Mouse (Mus musculus) urinary bladder, postnatal 25 days (tissue): ENCODE results near the gene Serpinf1.
"Not testable (repeated sequence)": the region's sequence is repeated elsewhere in the genome, so short reads cannot be mapped to it uniquely, and the experiment has no call there.

ENCODE experiments used
- DNase-seq: peaks from one replicate; pipeline ENCODE4 v3.0.0; 2022; ENCODE audit warnings: low spot score

The Serpinf1 gene

DNA sequence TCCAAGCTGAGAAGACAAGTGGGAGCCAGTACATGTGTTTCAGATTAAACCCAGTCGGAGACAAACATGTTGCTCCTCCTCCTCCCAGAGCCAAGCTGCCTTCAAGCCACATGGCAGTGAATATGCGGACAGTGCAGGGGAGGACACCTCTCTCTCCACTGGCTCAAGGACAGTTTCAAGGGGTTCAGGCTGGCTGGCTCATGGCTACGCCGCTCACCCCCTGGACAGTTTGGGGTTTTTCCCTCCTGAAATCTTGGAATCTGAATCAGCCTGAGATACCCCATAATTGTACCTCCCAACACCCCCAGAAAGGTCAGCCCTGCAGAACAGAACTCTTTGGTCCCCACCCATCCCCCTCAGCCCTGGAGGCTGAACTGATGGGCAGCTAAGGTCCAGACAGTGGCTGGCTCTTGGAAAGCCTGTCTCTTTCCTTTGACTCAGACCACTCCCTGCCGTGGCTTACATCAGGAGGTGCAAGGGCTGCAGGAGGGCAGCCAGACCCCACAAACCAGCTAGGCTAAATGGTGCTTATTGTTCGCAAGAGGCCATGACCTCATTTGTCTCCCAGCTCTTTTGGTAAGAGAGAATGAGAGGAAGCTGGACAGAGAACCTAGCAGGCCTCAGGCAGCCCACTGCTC, 1.0 kb downstream of the Serpinf1 start:
- no peak for DNase-seq

DNA sequence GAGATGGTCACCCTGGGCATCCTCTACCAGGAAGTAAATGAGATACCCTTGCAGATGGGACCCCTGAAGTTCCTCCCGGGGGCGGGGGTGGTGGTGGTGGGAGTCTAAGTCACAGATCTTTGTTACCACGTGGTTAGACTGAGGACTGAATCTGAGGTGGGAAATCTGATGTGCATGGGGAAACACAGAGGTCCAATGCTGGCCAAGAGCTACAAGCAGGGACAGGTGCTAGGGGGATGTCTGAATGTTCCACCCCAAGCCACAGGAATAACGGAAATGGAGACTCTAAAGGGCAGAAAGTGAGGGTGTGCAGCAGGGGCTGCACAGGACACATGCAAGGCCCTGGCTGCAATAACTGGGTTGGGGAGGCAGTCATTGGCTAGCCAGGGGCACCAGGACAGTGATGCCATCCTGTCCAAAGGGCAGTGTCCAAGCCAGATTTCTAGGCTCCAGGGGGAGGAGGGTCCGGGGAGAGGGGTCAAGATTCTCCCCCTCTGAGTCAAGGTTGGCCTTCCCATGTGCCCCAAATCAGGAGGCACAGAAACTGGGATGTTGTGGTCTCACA, 1.6 kb downstream of the Serpinf1 start:
- DNase-seq = no peak

DNA sequence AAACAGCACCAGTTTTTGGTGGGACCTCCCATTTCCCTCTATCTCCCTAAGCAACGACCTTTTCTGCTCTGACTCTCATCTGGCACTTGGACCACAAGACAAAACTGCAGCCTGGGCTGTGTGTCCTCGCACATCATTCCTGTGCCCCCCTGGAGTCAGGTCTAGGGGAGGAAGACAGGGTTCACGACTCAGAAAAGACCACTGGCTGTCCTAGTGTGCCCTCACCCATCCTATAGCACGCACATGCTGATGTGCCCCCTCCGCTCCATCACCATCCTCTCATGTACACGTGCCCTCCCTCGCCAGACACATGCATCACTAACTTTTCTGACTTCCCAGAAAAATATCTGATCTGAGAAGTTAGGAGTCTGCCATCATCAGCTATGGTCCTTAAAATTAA, 2.5 kb downstream of the Serpinf1 start:
- no peak for DNase-seq

DNA sequence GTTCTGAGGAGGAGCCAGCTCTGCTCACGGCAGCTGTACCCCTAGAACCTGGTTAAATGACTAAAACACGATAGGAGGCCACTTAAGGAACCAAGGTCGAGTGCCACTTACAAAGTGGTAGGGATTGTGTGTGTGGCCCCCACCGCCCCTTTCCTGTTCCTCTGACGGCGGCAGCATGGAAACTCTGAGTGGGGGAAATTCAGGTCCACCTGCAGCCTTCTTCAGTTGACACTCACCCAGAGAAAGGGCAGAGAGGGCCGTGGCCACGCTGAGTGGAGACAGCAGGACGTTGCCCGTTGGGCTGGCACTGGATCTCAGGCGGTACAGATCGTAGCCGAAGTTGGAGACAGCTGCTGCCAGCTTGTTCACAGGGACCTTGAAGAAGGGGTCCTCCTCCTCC, 6.5 kb downstream of the Serpinf1 start:
- DNase-seq = no peak

DNA sequence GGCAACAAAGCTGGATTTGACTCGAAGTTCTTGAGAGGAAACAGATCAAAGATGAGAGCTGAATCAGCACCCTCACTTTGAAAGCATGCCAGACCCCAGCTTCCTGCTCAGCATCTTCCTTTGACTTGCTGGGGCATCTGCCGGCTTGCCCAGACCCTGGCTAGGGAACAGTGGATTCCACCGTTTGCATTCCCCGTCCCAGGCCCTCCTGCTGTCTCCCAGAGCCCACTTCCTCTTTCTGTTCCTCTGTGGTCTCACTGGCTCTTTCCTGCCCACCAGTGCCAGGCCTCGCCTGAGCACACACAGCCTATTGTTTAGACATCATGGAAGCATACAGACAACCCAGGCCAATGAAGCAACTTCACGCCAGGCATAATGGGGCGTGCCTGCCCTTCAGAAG, 7.4 kb downstream of the Serpinf1 start:
- DNase-seq = no peak

DNA sequence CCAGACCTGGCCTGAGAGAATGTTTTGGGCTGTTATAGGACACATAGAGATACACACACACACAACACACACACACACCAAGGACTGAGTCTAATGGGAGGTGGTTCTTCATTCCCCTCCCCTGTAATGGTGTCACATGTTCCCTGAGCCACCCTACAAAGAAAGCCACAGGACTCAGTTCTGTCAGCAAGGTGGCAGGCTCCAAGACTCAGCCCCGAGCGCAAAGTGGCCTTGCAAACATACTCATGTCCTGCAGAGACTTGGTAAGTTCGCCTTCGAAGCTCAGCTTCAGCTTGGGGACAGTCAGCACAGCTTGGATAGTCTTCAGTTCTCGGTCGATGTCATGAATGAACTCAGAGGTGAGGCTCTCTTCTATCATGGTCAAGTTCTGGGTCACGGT, 11.9 kb downstream of the Serpinf1 start:
- no peak for DNase-seq

DNA sequence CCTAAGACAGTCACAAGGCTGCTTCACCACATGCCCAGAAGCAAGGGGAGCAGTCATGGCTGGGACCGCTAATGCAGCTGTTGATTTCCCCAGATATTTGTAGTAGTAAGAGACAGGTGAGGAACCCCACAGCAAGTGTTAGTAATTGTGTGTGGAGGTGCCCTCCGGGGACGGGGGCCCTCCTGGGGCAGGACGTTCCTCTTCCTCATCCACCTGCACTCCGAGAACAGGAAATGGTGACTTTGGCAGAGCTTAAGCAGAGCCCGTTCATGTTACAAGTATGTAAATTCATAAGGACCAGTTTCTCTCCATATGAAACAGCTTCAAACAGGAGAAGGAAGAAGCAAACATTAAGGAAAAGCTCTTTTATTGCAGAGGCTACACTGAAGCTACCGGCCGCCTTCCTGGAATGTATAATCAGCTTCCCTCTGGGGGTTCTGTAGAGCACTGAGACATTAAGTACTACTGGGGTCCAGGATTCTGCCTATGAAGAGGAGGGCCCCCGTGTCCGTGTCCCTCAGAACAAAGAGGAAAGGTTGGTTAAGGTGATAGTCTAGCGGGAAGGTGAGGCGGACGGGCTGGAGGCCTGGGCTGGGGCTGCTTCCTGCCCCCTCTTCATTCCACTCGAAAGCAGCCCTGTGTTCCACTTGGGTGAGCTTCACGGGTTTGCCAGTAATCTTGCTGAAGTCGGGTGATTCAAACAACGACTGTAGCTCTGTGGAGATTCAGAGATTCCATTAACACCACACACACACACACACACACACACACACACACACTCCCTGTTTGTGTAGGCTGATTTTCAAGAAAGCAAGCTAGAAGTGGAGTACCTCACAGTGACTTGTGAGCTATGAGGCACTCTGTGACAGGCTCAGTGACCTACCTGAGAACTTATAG, 12.6 kb downstream of the Serpinf1 start:
- DNase-seq = no peak

DNA sequence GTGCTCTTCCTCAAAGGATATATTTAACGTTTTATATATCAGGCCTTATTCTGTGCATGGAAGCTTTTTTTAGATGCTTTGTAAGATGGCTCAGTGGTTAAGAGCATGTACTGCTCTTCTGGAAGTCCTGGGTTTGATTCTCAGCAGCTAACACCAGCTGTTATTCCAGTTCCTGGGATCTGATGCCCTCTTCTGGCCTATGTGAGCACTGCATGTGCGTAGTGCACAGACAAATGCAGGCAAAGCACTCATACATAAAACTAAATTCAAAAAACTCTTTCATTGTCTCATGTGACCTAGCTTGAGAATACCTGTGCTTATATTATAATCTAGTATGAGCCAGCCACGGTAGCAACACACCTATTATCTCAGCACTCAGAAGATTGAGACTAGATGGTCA, 15.6 kb downstream of the Serpinf1 start:
- no peak for DNase-seq

DNA sequence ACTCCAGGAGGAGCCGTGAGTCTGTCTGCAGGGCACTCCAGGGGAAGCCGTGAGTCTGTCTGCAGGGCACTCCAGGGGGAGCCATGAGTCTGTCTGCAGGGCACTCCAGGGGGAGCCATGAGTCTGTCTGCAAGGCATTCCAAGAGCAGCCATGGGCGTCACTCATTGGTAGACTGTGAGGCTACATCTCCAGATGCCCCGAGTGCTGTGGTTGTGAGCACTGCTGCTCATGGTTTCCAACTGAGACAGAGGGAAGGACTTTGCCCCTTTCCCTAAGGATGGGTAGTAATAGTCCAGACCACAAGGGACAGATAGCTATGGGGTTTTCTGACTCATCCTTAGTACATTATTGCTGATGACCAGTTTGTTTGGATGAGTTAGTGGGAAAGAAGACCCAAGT, 16.4 kb downstream of the Serpinf1 start:
- DNase-seq = no peak

DNA sequence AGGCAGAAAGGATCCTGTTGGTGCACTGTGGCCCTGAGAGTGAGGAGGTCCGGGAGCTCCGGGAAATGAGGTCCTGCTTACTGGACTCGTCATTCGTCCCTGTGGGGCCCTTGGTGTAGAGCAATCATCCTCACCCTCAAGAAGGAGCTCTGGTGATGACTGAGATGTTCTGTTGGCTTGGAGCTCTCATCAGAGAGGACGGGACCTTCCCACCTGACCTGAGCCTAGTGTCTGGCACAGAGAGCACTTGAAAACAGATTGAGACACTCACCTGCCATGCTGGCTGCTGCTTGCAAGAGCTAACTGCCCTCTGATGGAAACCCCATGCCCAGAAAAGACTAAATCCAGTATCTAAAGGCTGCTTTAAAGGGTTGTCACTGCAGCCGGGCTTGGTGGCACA, 17.7 kb downstream of the Serpinf1 start:
- no peak for DNase-seq

DNA sequence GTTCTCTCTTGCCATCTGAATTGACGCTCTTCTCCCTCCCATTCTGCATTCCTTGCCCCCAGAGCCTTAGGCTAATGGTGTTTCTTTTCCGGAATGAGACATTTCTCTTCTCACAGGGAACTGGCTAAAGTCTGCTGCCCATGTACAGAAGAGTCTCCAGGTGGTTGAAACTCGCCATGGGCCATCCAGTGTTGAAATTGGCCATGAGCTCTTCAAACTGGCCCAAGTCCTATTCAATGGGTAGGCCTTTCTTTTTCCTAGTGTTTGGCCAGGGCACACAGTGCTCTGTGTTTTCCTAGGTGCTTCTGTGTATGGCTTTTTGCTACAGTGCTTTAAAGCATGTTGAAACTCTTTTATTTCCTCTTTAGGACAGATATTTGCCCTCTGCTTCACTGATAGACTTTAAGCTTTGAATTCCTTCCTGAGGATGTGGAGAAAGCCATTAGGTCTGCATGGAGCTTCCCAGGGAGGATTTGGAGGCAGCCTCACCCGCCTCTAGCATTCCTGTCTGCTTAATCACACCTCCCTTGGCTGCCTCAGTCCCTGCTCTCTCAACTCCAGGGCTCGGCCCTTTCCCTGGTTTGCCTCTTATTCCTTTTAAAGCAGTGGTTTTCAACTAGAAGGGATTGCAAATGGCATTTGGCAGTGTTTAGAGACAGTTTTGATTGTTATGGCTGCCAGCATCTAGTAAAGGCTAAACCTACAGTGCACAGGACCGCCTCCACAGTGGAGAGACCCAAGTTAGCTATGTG, 19.0 kb downstream of the Serpinf1 start:
- no peak for DNase-seq

DNA sequence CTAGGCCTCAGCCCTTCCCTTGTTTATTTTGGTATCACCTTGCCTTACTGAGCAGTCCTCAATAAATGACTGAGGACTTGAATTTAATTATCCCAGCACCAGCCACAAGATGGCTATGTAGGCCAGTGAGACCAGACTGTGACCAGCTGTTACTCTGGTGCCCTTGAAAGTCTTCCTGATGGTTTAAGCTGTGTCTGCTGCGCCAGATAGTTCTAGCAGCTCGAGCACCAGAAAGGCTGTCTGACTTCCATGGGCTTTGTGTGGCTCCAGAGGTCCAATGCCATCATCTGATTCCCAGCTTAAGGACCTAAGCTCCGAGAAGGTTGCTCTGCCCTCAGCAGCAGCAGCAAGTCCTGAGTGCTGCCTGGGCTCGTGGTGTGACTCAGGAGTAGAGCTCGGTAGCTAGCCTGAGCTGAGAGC, 20.2 kb downstream of the Serpinf1 start:
- no peak for DNase-seq

DNA sequence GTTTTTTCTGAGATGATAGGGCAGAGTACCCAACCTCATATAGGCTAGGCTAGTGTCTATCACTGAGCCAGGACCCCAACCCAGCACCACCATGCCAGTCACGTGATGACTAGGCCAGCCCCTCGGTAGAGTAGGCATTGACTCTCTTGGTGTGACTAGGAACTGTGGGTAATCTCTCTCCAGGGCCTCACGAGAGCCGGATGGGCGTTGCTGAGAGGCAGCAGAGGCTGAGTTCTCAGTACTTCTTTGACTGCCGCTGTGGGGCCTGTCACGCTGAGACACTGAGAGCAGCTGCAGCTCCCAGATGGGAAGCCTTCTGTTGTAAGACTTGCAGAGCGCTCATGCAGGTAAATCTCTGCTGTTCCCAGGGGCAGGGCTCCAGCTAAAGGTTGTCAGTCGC, 22.4 kb downstream of the Serpinf1 start:
- DNase-seq = no peak

DNA sequence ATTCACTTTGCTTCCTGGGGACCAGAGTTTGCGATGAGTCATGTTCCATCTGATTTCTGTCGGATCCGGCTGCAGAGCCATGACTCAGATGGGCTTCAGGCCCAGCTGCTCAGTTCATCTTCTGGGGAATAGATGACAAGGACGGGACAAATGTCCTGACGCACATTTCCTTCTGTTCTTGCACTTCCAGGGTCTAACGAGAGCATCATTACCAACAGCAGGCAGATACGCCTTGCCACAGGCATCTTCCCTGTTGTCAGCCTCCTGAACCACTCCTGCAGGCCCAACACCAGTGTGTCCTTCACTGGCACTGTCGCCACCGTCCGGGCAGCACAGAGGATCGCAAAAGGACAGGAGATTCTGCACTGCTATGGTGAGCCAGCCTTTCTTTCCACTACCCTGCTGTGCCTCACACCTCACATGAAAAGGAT, 23.1 kb downstream of the Serpinf1 start:
- no peak for DNase-seq

DNA sequence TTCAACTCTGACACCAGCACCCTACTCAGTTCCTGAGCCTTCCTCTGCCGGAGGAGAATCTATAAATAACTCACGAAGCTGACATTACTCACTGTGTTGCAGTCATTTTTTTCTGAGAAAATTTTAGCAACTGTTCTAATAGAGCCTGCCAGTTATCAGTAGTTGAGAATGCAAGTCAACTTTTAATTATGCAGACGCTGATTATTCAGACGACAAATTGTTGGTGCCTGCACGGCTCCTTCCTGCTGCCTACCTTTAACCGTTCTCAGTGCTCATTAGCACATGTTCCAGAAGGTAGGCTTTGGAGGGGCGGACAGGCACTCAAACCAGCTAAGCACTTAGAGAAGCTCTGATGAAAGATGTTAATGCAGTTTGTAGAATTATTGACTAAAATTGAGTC, 25.0 kb downstream of the Serpinf1 start:
- DNase-seq = no peak

DNA sequence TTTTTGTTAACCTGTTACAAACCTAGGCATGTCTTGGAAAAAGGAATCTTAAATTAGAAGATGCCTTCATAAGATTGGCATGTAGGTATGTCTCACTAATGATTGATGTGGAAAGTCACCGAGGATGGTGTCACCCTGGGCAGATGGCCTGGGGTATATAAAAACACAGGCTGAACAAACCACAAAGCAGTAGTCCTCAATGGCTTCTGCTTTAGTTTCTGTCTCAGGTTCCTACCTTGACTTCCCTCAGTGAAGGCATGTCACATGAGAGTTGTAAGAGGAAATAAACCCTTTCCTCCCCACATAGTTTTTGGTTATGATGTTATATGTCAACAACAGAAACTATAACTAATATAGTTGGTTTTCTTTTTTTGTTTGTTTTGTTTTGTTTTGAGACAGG, 26.9 kb downstream of the Serpinf1 start:
- no peak for DNase-seq

DNA sequence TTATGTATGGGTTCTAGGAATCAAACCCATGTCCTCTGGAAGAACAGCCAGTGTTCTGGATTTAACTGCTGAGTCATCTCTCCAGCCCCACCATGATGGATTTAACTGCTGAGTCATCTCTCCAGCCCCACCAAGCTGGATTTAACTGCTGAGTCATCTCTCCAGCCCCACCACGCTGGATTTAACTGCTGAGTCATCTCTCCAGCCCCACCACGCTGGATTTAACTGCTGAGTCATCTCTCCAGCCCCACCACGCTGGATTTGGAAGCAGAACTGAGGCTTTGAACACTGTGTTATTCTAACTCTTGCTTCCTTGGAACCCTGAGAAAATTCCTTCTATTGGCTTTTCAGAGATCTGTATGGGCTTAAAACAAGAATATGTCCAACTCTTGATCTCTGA, 39.0 kb downstream of the Serpinf1 start:
- not testable (repeated sequence) for DNase-seq

DNA sequence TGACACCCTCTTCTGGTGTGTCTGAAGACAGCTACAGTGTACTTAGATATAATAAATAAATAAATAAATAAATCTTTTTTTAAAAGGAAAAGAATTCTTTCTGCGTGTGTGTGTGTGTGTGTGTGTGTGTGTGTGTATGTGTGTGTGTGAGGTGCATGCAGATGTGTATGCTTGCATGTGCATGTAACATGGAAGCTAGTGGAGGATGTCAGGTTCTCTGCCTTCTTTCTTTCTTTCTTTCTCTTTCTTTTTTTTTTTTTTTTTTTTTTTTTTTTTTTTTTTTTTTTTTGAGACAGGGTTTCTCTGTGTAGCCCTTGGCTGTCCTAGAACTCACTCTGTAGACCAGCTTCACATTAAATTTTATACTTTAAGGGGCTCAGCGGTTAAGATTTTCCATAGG, 43.7 kb downstream of the Serpinf1 start:
- DNase-seq = not testable (repeated sequence)

DNA sequence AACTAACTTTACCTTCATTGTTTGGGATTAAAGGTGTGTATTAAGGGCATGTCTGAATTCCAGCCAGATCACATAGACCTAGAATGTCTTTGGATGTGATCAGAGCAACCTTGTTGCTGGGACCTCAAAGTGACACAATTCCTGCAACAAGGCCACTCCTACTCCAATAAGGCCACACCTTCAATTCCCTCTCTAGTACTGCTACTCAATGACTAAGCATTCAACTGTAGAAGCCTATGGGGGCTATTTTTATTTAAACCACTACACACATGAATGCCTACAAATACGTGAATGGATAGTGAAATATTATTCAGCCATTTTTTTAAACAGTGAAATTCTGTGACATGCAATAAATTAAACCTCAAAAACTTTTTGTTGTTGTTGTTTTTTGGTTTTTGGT, 45.4 kb downstream of the Serpinf1 start:
- no peak for DNase-seq
